Mouse (Mus musculus): ENCODE results near the gene Krtap11-1. TPM values are rescaled to one million over a fixed set of nuclear protein-coding genes. Genes with fewer than 3 reads are reported as not detected.

The Krtap11-1 gene
- total RNA-seq, 2 experiments from 2014 or later = not detected

- no peak for TF ChIP-seq CTCF (IDR thresholded peaks at IDR 0.05)
- DNase-seq = no peak
- Histone ChIP-seq H3K27ac (no peak overlapping the region), H3K4me3 (no peak overlapping the region)
- intact Hi-C loops (cut with DNase I) = no loop called here
Observed at GRCm38 (mm10) chr16:89550298-89550697, 20.7 kb downstream of the Krtap11-1 start.

GRCm38 (mm10) chr16:89538031-89538484 is 32.9 kb downstream of the Krtap11-1 start:
- intact Hi-C loops (cut with DNase I) = no loop called here
- DNase-seq = no peak
- no peak for TF ChIP-seq CTCF (IDR thresholded peaks at IDR 0.05)
- Histone ChIP-seq H3K27ac (no peak overlapping the region), H3K4me3 (no peak overlapping the region)

GRCm38 (mm10) chr16:89537349-89537748 is 33.6 kb downstream of the Krtap11-1 start:
- intact Hi-C loops (cut with DNase I) = no loop called here

GRCm38 (mm10) chr16:89530547-89530946 is 40.4 kb downstream of the Krtap11-1 start:
- TF ChIP-seq CTCF (IDR thresholded peaks at IDR 0.05) = no peak
- Histone ChIP-seq H3K27ac (no peak overlapping the region), H3K4me3 (no peak overlapping the region)
- intact Hi-C loops (cut with DNase I) = no loop called here
- no peak for DNase-seq

More at GRCm38 (mm10) chr16:89537349-89537748, 33.6 kb downstream of the Krtap11-1 start:
- Histone ChIP-seq H3K27ac (no peak overlapping the region), H3K4me3 (no peak overlapping the region)
- TF ChIP-seq CTCF (IDR thresholded peaks at IDR 0.05) = no peak
- no peak for DNase-seq

- no peak for TF ChIP-seq CTCF (IDR thresholded peaks at IDR 0.05)
- DNase-seq = no peak
- Histone ChIP-seq H3K27ac (no peak overlapping the region), H3K4me3 (no peak overlapping the region)
- intact Hi-C loops (cut with DNase I) = loop anchor here (10.0 kb wide), 1 partner anchor 235 kb away; no protein-coding TSS in a partner anchor
Observed at GRCm38 (mm10) chr16:89529846-89530245, 41.1 kb downstream of the Krtap11-1 start.

- no peak for TF ChIP-seq CTCF (IDR thresholded peaks at IDR 0.05)
- no peak for DNase-seq
- Histone ChIP-seq H3K27ac (no peak overlapping the region), H3K4me3 (no peak overlapping the region)
- intact Hi-C loops (cut with DNase I) = loop anchor here (10.0 kb wide), 1 partner anchor 236 kb away; no protein-coding TSS in a partner anchor
Observed at GRCm38 (mm10) chr16:89528380-89528779, 42.6 kb downstream of the Krtap11-1 start.

GRCm38 (mm10) chr16:89520996-89521395 is 50.0 kb downstream of the Krtap11-1 start:
- no peak overlapping the region for H3K27ac ChIP-seq
- intact Hi-C loops (cut with DNase I) = loop anchor here (10.0 kb wide), 1 partner anchor 244 kb away; no protein-coding TSS in a partner anchor
- no peak for DNase-seq
- H3K4me3 ChIP-seq = no peak overlapping the region
- no peak for TF ChIP-seq CTCF (IDR thresholded peaks at IDR 0.05)

GRCm38 (mm10) chr16:89520555-89520954 is 50.4 kb downstream of the Krtap11-1 start:
- H3K4me3 ChIP-seq = no peak overlapping the region
- intact Hi-C loops (cut with DNase I) = loop anchor here (10.0 kb wide), 1 partner anchor 244 kb away; no protein-coding TSS in a partner anchor
- no peak for TF ChIP-seq CTCF (IDR thresholded peaks at IDR 0.05)

More at GRCm38 (mm10) chr16:89520555-89520954, 50.4 kb downstream of the Krtap11-1 start:
- no peak for DNase-seq
- no peak overlapping the region for H3K27ac ChIP-seq

Other genes with a start within 250 kb of the Krtap11-1 start
- not detected for gene Krtap21-1, start 167.3 kb downstream of the Krtap11-1 start, total RNA-seq (2021)
- not detected for gene Krtap6-2, start 151.1 kb downstream of the Krtap11-1 start, total RNA-seq (2021)
- not detected for gene Krtap8-1, start 83.2 kb downstream of the Krtap11-1 start, total RNA-seq (2021)
- not detected for gene Krtap7-1, start 62.9 kb downstream of the Krtap11-1 start, total RNA-seq (2021)